Mouse (Mus musculus) limb, embryonic 10.5 days (tissue): ENCODE results near the gene Id3. TPM values are rescaled to one million over a fixed set of nuclear protein-coding genes. Genes with fewer than 3 reads are reported as not detected.

Experiments
- DNase-seq: peaks from one replicate; pipeline ENCODE4 v3.0.0-alpha.2; 2017; ENCODE audit warnings: low spot score
- H3K27ac ChIP-seq: fragments of 300-500 bp; sonication (generic); 2 replicates; pipeline ENCODE4 v1.5.1; 2016; ENCODE audit warnings: mild to moderate bottlenecking
- H3K27me3 ChIP-seq: fragments of 300-500 bp; sonication (generic); 2 replicates; pipeline ENCODE4 v1.6.1; 2016; ENCODE audit warnings: low read depth, mild to moderate bottlenecking; ENCODE audit not compliant: poor library complexity, severe bottlenecking
- H3K36me3 ChIP-seq: fragments of 300-500 bp; sonication (generic); 2 replicates; pipeline ENCODE4 v1.6.1; 2016; ENCODE audit warnings: mild to moderate bottlenecking, moderate library complexity
- H3K4me1 ChIP-seq: fragments of 300-500 bp; sonication (generic); 2 replicates; pipeline ENCODE4 v1.6.1; 2016
- H3K4me3 ChIP-seq: fragments of 300-500 bp; sonication (generic); 2 replicates; pipeline ENCODE4 v1.5.1; 2016; ENCODE audit warnings: mild to moderate bottlenecking, moderate library complexity
- H3K9me3 ChIP-seq: fragments of 300-500 bp; sonication (generic); replicated peaks from 2 replicates; pipeline ENCODE4 v1.6.1; 2016; ENCODE audit warnings: mild to moderate bottlenecking
- WGBS: fragments of 180-500 bp; shearing (Covaris S2); methylation state at CpG from one replicate; pipeline ENCODE4 v1.1.7; 2016; 5-methylcytosine and 5-hydroxymethylcytosine counted together
- polyA plus RNA-seq: library from polyadenylated mRNA; unstranded; fragments of >200 nt; fragmentation: Nextera tagmentation; extraction: Ambion mirVana; gene quantifications from 2 replicates; pipeline ENCODE4 v1.2.1, GENCODE M21; 2016

Gene Id3
- polyA plus RNA-seq, 1 experiment from 2014 or later: 475 TPM

- 64% methylated on average over 13 of the region's 13 CpGs for whole genome bisulfite sequencing
- no peak for DNase-seq
- Histone ChIP-seq H3K27me3 (no peaks in the 10 kb centered on the region), H3K36me3 (no peaks in the 10 kb centered on the region), H3K4me3 (no peak overlapping the region), H3K9me3 (0 out of 2 replicates have a peak, but pooled peaks cover 3% of the 10 kb centered on the region), H3K4me1 (peaks cover 21% of the 10 kb centered on the region), H3K27ac (no peak overlapping the region)
Measured at GRCm38 (mm10) chr4:136127670-136128069, 15.6 kb upstream of the Id3 start.

DNA sequence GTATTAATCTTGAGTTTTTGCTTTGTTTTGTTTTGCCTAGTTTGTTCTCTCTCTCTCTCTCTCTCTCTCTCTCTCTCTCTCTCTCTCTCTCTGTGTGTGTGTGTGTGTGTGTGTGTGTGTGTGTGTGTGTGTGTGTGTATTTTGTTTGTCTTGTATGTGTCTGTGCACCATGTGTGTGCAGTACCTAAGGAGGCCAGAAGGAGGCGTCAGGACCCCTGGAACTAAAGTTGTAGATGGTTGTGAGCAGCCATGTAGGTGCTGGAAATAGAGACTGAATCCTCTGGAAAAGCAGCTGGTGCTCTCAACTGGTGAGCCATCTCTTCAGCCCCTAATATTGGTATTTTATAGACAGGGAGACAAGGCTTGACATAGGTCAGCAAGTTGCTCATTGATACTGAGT lies 13.5 kb upstream of the Id3 start:
- WGBS: 79% methylated on average over 1 of the region's 1 CpGs
- Histone ChIP-seq H3K36me3 (no peaks in the 10 kb centered on the region), H3K9me3 (0 out of 2 replicates have a peak, but pooled peaks cover 3% of the 10 kb centered on the region), H3K4me3 (no peak overlapping the region), H3K27ac (no peak overlapping the region), H3K4me1 (peaks cover 36% of the 10 kb centered on the region), H3K27me3 (no peaks in the 10 kb centered on the region)
- DNase-seq: no peak

DNA sequence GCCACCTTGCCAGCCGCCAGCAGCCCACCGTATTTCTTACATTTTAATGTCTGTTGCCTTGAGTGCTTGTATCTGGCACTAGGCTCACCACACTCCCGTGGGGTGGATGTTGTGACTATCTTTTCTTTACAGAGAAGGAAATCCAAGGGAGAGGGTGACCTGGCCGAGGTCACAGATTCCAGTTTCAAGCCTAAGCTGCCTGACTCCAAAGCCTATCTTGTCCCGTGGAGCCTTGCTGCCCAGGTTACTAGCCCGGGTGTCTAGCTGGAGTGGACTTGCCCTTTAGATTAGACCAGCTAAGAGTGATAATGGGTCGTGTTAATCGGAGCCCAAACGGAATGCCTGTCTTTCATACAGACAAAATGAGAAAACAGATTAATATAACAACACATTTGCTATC lies 9.5 kb upstream of the Id3 start:
- Histone ChIP-seq H3K4me3 (peak overlapping the region; percentile 56), H3K36me3 (no peaks in the 10 kb centered on the region), H3K9me3 (0 out of 2 replicates have a peak, but pooled peaks cover 3% of the 10 kb centered on the region), H3K27ac (peak overlapping the region; percentile 99), H3K27me3 (no peaks in the 10 kb centered on the region), H3K4me1 (peaks cover 54% of the 10 kb centered on the region)
- no peak for DNase-seq
- 31% methylated on average over 9 of the region's 9 CpGs for WGBS

- Histone ChIP-seq H3K27me3 (no peaks in the 10 kb centered on the region), H3K36me3 (no peaks in the 10 kb centered on the region), H3K9me3 (0 out of 2 replicates have a peak, but pooled peaks cover 3% of the 10 kb centered on the region), H3K4me1 (peaks cover 61% of the 10 kb centered on the region), H3K27ac (peak overlapping the region; percentile 99), H3K4me3 (peak overlapping the region; percentile 56)
- WGBS: 1% methylated on average over 15 of the region's 15 CpGs
- peak; percentile 67 for DNase-seq
Measured at GRCm38 (mm10) chr4:136134418-136134977, 8.8 kb upstream of the Id3 start.

DNA sequence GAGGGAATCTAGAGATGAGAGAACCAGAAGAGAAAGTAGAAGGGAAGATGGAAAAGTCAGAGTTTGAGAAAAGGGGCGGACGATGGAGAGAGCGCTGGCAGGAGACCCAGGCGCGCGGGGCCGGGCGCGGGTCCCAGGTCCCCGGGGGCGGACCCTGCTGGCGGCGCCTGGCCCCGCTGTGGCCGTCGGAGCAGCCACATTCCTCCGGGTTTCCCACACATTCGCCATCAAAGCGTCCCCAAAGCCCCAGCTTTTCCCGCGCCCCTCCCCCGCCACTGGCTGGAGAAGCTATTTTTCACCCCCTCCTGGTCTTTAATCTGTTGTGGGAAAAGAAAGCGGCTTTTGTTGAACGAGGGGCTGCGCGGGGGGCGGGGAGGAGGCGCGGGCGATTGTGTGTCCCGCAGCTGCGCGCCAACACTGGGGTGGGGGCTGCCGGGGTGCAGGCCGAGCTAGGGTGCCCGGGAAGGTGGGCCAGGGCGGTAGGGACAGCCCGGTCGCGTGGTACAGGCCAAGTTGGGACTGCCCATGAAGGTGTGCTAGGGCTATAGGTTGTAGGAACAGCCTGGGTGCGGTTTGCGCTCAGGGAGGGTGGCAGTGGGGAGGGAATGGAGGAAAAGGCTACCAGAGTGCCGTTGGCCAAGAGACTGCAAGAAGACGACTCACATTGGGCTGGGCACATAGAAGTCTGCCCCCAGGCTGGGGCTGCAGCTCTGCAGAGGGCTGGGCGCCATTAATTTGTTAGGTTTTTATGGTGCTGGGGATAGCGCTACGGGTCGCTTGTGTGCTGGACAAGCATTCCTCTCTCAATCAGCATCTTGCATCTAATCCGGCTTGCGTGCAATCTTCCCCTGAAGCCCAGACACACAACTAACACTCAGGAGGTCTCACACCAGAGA lies 8.1 kb upstream of the Id3 start:
- peaks cover 68% of the 10 kb centered on the region for H3K4me1 ChIP-seq
- H3K4me3 ChIP-seq: peak overlapping the region; percentile 56
- under 1% methylated on average over 50 of the region's 50 CpGs for WGBS
- H3K36me3 ChIP-seq: no peaks in the 10 kb centered on the region
- H3K27ac ChIP-seq: peak overlapping the region; percentile 99
- DNase-seq: peak; percentile 86
- H3K9me3 ChIP-seq: no peaks in the 10 kb centered on the region
- H3K27me3 ChIP-seq: no peaks in the 10 kb centered on the region

GRCm38 (mm10) chr4:136135874-136136728 lies 7.2 kb upstream of the Id3 start:
- H3K4me1 ChIP-seq: peaks cover 77% of the 10 kb centered on the region
- peak overlapping the region; percentile 56 for H3K4me3 ChIP-seq
- DNase-seq: peak; percentile 61

GRCm38 (mm10) chr4:136139326-136140110 lies 3.8 kb upstream of the Id3 start:
- Histone ChIP-seq H3K27ac (peak overlapping the region; percentile 96), H3K36me3 (no peaks in the 10 kb centered on the region), H3K4me3 (peak overlapping the region; percentile 40), H3K27me3 (no peaks in the 10 kb centered on the region), H3K9me3 (no peaks in the 10 kb centered on the region), H3K4me1 (peaks cover 79% of the 10 kb centered on the region)
- no peak for DNase-seq
- 64% methylated on average over 17 of the region's 17 CpGs for WGBS

More at GRCm38 (mm10) chr4:136135874-136136728, 7.2 kb upstream of the Id3 start:
- peak overlapping the region; percentile 99 for H3K27ac ChIP-seq
- H3K36me3 ChIP-seq: no peaks in the 10 kb centered on the region
- 27% methylated on average over 9 of the region's 9 CpGs for WGBS
- H3K27me3 ChIP-seq: no peaks in the 10 kb centered on the region
- no peaks in the 10 kb centered on the region for H3K9me3 ChIP-seq

- H3K27ac ChIP-seq: peak overlapping the region; percentile 96
- peak; percentile 96 for DNase-seq
- no peaks in the 10 kb centered on the region for H3K9me3 ChIP-seq
- peak overlapping the region; percentile 40 for H3K4me3 ChIP-seq
- no peaks in the 10 kb centered on the region for H3K27me3 ChIP-seq
- WGBS: 3% methylated on average over 31 of the region's 31 CpGs
- H3K36me3 ChIP-seq: peaks cover 10% of the 10 kb centered on the region; the same call in 1 of the 2 replicates
- peaks cover 78% of the 10 kb centered on the region for H3K4me1 ChIP-seq
Measured at GRCm38 (mm10) chr4:136140327-136141250, 2.7 kb upstream of the Id3 start.

DNA sequence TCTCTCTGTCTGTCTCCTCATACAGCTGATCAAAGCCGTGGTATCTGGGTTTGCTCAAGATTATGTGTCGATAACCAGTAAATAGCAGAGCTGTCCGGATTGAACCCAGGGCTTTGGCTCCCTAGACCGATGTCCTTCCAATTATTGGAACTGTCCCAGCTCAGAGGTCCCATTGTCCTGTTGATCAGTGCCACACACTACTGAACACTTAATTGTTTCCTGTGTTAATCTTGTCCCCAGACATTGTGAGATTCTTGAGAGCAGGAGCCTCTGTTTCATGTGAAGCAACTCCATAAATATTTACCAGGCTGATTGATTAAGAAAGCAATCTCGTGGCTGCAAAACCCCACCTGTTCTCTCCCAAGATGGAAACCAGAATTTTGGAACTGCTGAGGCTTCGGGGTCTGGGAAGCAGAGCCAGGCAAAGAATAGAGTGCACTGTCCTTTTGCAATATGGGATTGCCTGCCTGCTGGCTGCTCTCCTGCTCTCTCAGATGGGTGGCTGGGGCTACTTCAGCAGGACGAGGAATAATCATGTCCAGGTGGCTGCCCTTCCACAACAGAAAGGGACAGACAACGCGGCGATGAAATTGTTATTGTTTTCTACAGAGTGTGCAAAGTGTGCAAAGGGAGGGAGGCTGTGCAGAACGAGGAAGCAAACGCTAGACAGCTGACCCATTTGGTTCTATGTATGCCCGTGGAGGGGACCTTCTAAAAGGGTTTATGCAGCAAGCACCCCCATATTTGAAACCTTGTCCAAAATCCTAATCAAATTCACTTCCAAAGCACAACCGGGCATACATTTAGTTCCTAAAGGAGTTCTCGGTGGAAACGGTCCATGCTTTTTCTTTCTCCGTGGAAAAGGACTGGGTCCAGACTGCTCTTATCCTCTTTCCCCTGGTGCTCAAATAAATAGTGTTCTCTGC lies 767 bp upstream of the Id3 start:
- WGBS: 10% methylated on average over 17 of the region's 17 CpGs
- H3K36me3 ChIP-seq: peaks cover 10% of the 10 kb centered on the region; the same call in 1 of the 2 replicates
- H3K4me1 ChIP-seq: peaks cover 83% of the 10 kb centered on the region
- H3K27me3 ChIP-seq: no peaks in the 10 kb centered on the region
- H3K27ac ChIP-seq: peak overlapping the region; percentile 96
- H3K4me3 ChIP-seq: peak overlapping the region; percentile 88
- no peaks in the 10 kb centered on the region for H3K9me3 ChIP-seq
- DNase-seq: peak; percentile 53

DNA sequence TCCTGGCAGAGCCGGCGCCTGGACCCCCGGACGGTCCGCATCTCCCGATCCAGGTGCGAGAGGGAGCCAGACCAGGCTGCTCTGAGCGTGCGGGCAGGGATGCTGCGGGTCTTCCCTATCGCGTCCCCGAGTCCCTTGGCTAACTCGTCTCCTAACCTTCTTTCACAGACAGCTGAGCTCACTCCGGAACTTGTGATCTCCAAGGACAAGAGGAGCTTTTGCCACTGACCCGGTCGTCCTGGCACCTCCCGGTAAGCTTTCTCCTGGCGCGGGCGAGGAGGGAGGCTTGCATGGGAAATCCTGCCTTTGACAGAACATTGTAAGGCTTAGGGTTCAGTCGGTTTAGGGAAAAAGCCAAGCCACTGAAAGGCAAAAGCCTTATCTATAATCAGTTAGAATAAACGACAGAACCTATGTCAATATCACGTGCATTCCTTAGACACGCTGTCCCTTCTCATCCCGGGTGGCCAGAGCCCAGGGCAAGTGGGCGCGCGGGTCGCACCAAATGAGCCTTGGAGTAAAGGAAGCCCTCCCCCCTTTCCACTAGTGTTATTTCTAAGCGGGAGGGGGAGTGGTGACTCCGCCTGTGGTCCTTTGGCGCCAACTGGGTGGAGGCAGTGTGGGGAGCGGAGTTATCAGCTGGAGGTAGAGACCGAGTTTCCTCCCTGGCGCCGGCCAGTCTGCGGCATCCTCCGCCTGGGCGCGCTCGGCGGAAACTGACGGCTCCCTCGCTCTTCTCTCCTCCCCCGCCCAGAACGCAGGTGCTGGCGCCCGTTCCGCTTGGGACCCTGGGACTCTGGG lies 1.0 kb downstream of the Id3 start:
- peaks cover 87% of the 10 kb centered on the region for H3K4me1 ChIP-seq
- H3K27ac ChIP-seq: peak overlapping the region; percentile 96
- peak overlapping the region; percentile 88 for H3K4me3 ChIP-seq
- peaks cover 10% of the 10 kb centered on the region; the same call in 1 of the 2 replicates for H3K36me3 ChIP-seq
- under 1% methylated on average over 50 of the region's 50 CpGs for WGBS
- H3K9me3 ChIP-seq: no peaks in the 10 kb centered on the region
- no peaks in the 10 kb centered on the region for H3K27me3 ChIP-seq
- peak; percentile 80 for DNase-seq
